Comparison of ENCODE assay signal across 10 mouse cellular contexts in the genomic region with DNA sequence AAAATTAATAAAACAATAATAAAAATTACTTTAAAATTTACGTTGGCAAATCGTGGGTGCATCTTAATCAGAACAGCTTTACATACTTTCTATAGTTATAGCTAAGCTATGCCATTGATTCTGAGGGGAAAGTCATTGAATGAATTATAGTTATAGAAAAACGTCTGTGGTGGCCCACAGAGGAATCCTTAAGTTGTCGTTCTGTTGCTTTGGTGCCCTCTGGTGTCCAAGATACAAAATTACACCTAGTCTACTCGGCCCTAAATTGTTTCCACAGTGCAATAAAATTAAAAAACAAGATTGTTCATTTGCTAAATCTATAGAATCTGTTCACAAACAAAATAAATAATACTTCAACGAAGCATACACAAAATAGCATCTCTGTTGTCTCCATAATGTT. TPM values are rescaled to one million over a fixed set of nuclear protein-coding genes. Genes with fewer than 3 reads are reported as not detected.
A peak's percentile ranks its signal among the peaks of the same experiment; 100 is the strongest.
DNase-seq lines count a peak whose midpoint lies in the region; ATAC-seq and TF ChIP-seq lines count a peak whose summit lies in the region.
"Had no signal": no experiment of that assay in that cellular context is flagged by ENCODE, and none has a peak within 500 bp of the region (broad histone marks: within the 10 kb centered on the region; RNA-seq: fewer than 3 reads in every experiment).

No protein-coding gene starts in this region.

- H3K4me1 ChIP-seq in E14TG2a.4 (replicated peaks; ENCODE audit: low read depth, low read length) = no peaks in the 10 kb centered on the region
- no peaks in the 10 kb centered on the region for H3K4me1 ChIP-seq in intestine, embryonic 15.5 days (replicated peaks)
- H3K4me1 ChIP-seq: heart, embryonic 15.5 days had no signal

- H3K4me2 ChIP-seq in intestine, embryonic 15.5 days (replicated peaks) = no peak overlapping the region
- H3K4me2 ChIP-seq: heart, embryonic 15.5 days had no signal

- no peak; the same call in 1 of the 2 replicates for ATAC-seq in intestine, embryonic 15.5 days

- WGBS in intestine, embryonic 15.5 days = 2% methylated on average over 6 of the region's 6 CpGs

- DNase-seq in left cerebral cortex, adult 2 months (ENCODE audit: extremely low spot score in 1 of 2, low spot score in 2 of 2) = peak; percentile 25 to 32
- DNase-seq in left cerebral cortex, adult 8-10 months (ENCODE audit: low spot score in 2 of 2) = no peak
- peak; percentile 55 for DNase-seq in T-cell, adult 2 months (ENCODE audit: low spot score)
- DNase-seq in embryo, embryonic 10 days (ENCODE audit: low spot score) = peak; percentile 81
- peak; percentile 50 to 60 for DNase-seq in left cerebral cortex, postnatal 14 days (ENCODE audit: low spot score in 2 of 2)
- DNase-seq in retina, embryonic 14.5 days (ENCODE audit: low spot score) = peak; percentile 81

- TF ChIP-seq CTCF in left cerebral cortex, adult 2 months (IDR thresholded peaks at IDR 0.05) = peak; percentile 90
- peak; percentile 79 for TF ChIP-seq CTCF in E14TG2a.4 (conservative IDR thresholded peaks at IDR 0.05; ENCODE audit: low read length)

- intact Hi-C loops in left cerebral cortex, adult 2 months (cut with DNase I) = loop anchor here (1.0 to 5.0 kb wide), 3 partner anchors 36 to 151 kb away; partner anchors contain the start of genes Fam102b and Prpf38b
- intact Hi-C loops in left cerebral cortex, postnatal 14 days (cut with DNase I) = loop anchor here (2.0 to 10.0 kb wide), 3 partner anchors 36 to 348 kb away; partner anchors contain the start of gene Fam102b

- H3K27ac ChIP-seq in left cerebral cortex, adult 2 months = no peak overlapping the region
- no peak overlapping the region for H3K27ac ChIP-seq in intestine, embryonic 15.5 days
- H3K27ac ChIP-seq: heart, embryonic 15.5 days had no signal

- H3K27me3 ChIP-seq in E14TG2a.4 (ENCODE audit: insufficient read depth, low read length) = 0 out of 2 replicates have a peak, but pooled peaks cover 3% of the 10 kb centered on the region
- no peaks in the 10 kb centered on the region for H3K27me3 ChIP-seq in intestine, embryonic 15.5 days (replicated peaks)
- H3K27me3 ChIP-seq: heart, embryonic 15.5 days had no signal

- no peak overlapping the region for H3K4me3 ChIP-seq in left cerebral cortex, adult 2 months
- H3K4me3 ChIP-seq in E14TG2a.4 (replicated peaks; ENCODE audit: low read length) = no peak overlapping the region
- H3K4me3 ChIP-seq in intestine, embryonic 15.5 days (replicated peaks) = no peak overlapping the region
- H3K4me3 ChIP-seq: heart, embryonic 15.5 days; megakaryocyte, embryonic 14.5 days had no signal

- no peak overlapping the region for H3K9ac ChIP-seq in intestine, embryonic 15.5 days
- H3K9ac ChIP-seq: heart, embryonic 15.5 days had no signal

- H3K9me3 ChIP-seq in E14TG2a.4 (ENCODE audit: low read length) = no peaks in the 10 kb centered on the region
- no peaks in the 10 kb centered on the region for H3K9me3 ChIP-seq in intestine, embryonic 15.5 days
- H3K9me3 ChIP-seq: heart, embryonic 15.5 days; megakaryocyte, embryonic 14.5 days had no signal

- no peaks in the 10 kb centered on the region for H3K36me3 ChIP-seq in E14TG2a.4 (ENCODE audit: insufficient read depth, low read length)
- no peaks in the 10 kb centered on the region for H3K36me3 ChIP-seq in intestine, embryonic 15.5 days
- H3K36me3 ChIP-seq: heart, embryonic 15.5 days had no signal

RNA-seq across cellular contexts. Expression of gene Slc25a54, which starts 17.3 kb away (rescaled TPM):
- not detected for total RNA-seq in left cerebral cortex, adult 2 months (2021)
- not detected for total RNA-seq in left cerebral cortex, adult 8-10 months (2022)
- not detected for total RNA-seq in left cerebral cortex, postnatal 14 days (2021)
- not detected in 2 replicates for polyA plus RNA-seq in intestine, embryonic 15.5 days (2015; fragmentation: Nextera tagmentation; extraction: Ambion mirVana)
- polyA plus RNA-seq: heart, embryonic 15.5 days had no signal

RNA-seq across cellular contexts. Expression of gene Fam102b, which starts 35.6 kb away (rescaled TPM):
- total RNA-seq in left cerebral cortex, adult 2 months (2021) = 10 to 100 TPM; 29.6 to 35.0 TPM
- total RNA-seq in left cerebral cortex, adult 8-10 months (2022) = 10 to 100 TPM; 39.1 to 42.0 (median 40.4) TPM
- 10 to 100 TPM; 46.2 to 48.6 TPM for total RNA-seq in left cerebral cortex, postnatal 14 days (2021)
- polyA plus RNA-seq in intestine, embryonic 15.5 days (2015; fragmentation: Nextera tagmentation; extraction: Ambion mirVana) = 10.5 and 11.8 TPM in 2 replicates

RNA-seq across cellular contexts. Expression of gene Slc25a24, which starts 60.0 kb away (rescaled TPM):
- total RNA-seq in left cerebral cortex, adult 2 months (2021) = 1 to 10 TPM; 3.4 to 4.0 TPM
- total RNA-seq in left cerebral cortex, adult 8-10 months (2022) = 1 to 10 TPM; 1.9 to 3.7 (median 2.1) TPM
- total RNA-seq in left cerebral cortex, postnatal 14 days (2021) = 1 to 10 TPM; 2.9 to 3.3 TPM
- polyA plus RNA-seq in intestine, embryonic 15.5 days (2015; fragmentation: Nextera tagmentation; extraction: Ambion mirVana) = 34.7 and 39.9 TPM in 2 replicates

Comparison
In these comparisons a context has a peak if more than half of its experiments do, and no peak if none do; other contexts are left out.
1. DNase-seq: peak in left cerebral cortex, adult 2 months (2 of 2), T-cell, adult 2 months (single experiment), embryo, embryonic 10 days (single experiment), left cerebral cortex, postnatal 14 days (2 of 2) and retina, embryonic 14.5 days (single experiment); none in left cerebral cortex, adult 8-10 months (0 of 2).